Mouse (Mus musculus) hematopoietic stem cell, adult 5-6 weeks (primary cell): ENCODE results near the gene Zfp27. TPM values are rescaled to one million over a fixed set of nuclear protein-coding genes. Genes with fewer than 3 reads are reported as not detected.
A peak's percentile ranks its signal among the peaks of the same experiment; 100 is the strongest.

Experiments used
- ATAC-seq, 2 experiments: fragments of 125-278 bp in 1 of 2; replicated peaks in 1 of 2; 2 replicates each; pipeline ENCODE4 v1.8.0; 2016 to 2017; ENCODE audit warnings: inconsistent platforms in 2 of 2, mild to moderate bottlenecking in 2 of 2, moderate number of reproducible peaks in 2 of 2, low read depth in 1 of 2, moderate TSS enrichment in 1 of 2; ENCODE audit not compliant: low FRiP score in 2 of 2, poor library complexity in 2 of 2, severe bottlenecking in 2 of 2, insufficient read depth in 1 of 2, low TSS enrichment in 1 of 2
- total RNA-seq: library from RNA; stranded (forward); fragments of 172-1452, 232-1000 nt; gene quantifications from 2 replicates; pipeline ENCODE4 v1.2.3, GENCODE M21; 2017

Zfp27 gene
- total RNA-seq, result 11.9 and 20.2 TPM in 2 replicates

DNA sequence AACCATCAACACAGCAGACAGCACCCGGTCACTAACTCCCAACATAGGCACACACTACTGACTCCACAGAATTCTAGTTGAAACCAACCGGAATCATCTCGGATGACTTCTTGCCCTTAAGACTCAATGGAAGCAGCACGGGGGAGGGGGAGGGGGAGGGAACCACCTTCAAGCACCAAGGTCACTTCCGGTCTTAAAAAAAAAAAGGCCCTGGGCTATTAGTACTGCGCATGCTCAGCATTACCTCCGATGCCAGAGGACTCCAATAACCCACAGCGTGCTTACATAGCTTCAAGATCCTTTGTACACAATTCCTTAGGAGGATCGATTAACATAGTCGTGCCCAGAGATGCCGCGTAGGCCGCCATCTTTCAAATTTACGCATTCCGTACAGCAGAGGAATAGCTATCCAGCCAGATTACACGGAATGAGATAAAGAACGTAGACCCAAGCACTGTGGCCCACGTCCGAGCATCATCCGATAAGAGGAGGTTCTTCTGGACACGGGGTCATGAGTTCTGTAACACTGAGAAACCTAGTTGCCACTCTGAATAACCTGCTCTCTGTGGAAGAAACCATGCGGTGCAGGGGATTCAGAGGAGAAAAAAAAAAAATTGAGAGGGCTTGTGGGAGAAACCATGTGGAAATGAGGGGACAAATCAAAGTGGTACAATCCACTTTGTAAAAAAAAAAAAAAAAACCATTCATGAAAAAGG, at the start of gene Zfp27:
Gene Zfp27, minus strand, starts transcription at position 607 of the 716 bp plus-strand sequence.
- peak; percentile 69 to 73 for ATAC-seq

DNA sequence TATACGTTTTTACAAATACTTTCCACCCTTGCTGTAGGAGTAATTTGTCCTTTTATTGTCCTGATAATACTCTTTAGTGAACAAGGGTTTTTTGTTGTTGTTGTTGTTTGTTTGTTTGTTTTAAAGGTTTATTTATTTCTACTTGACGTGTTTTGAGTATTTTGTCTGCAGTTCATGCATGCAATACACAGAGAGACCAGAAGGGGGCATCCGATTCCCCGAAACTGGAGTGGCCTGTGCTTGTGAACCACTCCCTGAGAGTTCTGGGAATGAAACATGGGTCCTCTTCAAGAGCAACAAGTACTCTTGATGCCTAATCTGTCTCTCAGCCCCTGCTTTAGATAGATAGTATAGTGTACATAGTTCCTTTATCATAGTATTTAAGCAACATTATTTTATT, 48.4 kb upstream of the Zfp27 start:
- peak in 1 of 2 experiments; percentile 35; a peak in 2 of 4 replicates for ATAC-seq

DNA sequence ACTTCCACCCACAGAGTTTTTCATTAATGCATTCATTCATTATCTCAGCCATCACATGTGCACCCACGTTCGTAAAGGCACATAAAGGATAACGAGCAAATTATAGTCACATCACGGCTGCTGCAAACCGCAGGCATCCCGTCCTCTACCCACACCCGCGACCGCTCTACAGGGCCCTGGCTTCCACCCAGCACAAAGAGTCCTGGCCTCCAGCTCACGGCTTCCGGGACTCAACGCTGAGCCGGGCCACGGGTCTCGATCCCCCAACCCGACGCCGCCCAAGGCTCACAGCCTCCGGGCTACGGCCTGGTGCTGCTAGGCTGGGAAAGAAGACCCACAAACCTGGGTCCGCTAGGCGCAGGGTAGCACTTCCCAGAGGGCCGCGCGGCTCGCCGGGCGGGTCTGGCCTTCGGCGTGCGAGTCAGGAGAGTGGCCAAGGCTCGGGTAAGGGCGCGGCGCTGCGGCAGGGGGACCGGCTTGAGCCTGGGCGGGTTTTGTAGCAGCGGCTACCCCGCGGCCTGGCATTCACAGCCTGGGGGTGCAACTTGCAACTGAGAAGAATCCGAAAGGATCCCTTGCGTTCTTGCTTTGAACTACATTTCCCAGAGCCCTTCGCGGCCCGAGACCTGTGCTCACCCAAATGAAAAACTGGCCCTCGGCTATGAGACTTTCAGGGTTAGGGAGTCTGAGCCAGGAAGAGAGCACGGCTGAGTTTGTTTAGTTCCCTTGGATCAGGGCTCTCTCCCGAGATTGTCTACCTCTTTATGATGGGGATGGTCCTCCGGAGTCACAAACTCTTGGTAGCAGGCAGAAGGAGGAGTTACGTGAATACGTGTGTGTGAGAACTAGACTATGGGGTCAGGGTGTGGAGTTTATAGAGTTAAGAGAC, 47.4 kb upstream of the Zfp27 start, which contains the start of gene Zfp74:
Gene Zfp74, minus strand, starts transcription at position 577 of the 889 bp plus-strand sequence.
- peak; percentile 84 to 86 for ATAC-seq

DNA sequence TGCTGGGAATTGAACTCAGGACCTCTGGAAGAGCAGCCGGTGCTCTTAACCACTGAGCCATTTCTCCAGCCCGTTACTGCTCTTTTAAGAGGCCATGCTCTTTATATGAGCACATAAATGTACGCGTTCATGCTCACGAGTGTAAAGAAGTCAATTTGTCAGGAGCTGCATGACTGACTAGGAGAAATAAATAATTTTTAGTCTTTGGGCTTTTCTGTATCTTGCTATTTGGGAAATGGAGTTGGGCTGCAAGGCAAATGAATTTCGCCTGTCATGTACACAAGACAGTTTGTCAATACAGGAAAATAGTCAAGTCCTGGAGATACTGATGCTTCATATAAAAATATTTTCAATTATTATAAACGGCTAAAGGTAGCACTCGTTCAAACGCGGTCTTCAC, 46.7 kb upstream of the Zfp27 start:
- no peak for ATAC-seq

DNA sequence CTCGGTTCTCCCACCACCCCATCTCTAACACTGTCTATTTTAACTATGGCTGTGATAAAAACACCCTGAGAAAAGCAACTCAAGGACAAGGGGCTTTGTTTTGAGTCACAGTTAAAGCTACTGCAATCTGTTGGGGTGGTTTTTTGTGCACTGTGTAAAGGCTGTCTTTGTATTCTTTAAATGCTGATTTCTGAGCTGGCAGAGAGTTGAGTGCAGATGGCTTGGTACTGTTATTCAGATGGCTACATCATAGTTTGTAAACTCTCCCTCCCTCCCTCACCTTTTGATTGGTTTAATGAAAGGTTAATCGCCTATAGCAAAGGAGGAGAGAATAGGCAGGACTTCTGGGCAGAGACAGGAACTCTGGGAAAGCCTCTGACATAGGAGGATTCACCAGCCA, 37.8 kb upstream of the Zfp27 start:
- no peak for ATAC-seq

DNA sequence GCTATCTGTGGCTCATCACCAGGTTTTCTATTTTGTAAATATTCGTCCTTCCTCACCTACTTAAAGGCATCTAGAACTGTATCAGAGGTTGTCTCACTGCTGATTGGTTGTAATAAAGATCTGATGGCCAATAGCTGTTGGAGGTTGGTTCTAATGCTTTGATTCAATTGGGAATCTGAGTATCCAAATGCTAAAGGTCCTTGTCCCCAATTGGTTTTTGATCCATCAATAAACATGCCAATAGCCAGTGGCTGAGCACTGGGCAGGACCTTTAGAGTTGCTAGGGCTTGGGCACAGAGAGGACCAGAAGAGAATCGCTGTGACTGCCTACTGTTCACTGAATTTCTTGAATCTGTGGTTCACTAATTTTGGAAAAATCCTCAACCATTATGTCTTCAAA, 37.3 kb upstream of the Zfp27 start:
- no peak for ATAC-seq

DNA sequence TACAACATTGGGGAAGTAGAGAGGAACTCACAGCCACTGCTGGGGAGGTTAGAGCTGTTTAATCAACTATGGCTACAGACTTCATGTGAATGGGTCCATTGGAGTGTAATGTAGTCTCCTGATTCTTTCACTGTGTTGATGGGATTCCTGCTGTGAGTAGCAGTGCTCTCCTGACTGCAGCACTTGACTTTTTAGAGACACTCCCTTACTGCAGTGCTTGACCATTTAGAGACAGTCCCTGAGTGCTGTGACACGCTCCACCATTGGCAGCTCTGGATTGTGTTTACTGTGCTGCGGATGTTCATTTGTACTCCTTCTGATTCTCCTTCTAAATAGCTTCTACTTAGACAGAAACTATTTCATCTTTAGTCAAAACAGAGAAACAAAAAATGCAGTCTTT, 36.4 kb upstream of the Zfp27 start:
- no peak for ATAC-seq

DNA sequence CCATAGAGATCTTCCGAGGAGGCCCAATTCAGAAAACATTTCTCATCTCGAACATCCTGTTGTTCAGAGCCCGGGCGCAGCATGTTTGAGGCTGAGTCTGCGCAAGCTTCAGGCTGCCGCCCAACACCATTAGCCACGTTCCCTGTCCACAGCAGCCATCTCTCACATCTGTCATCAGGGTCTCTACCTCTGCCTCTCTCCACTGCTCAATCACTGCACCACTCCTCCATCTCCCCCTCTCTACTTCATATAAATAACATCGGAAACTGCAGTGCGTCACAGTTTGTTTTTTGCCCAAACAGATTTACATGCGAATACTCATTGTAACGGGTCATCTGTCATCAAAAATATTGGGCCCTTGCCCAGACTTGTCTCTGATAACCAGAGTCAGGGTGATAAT, 34.7 kb upstream of the Zfp27 start:
- no peak for ATAC-seq

DNA sequence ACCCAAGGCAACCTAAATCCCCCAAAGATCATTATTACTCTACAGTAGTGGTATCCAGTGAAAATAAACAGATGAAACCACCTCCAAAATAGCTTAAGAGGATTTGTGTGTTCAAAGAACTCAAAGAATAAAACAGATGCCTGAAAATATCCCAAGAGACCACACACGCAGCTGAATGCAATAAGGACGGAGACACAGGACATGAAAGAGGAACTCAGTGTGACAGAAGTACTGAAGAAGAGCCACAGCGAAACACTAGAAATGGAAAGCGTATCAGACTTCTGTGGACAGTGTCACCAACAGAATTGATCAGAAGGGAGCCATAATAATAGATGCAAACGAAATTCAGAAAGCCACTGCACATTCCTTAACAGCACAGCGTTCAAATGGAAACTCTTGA, 32.5 kb upstream of the Zfp27 start:
- ATAC-seq, result no peak

DNA sequence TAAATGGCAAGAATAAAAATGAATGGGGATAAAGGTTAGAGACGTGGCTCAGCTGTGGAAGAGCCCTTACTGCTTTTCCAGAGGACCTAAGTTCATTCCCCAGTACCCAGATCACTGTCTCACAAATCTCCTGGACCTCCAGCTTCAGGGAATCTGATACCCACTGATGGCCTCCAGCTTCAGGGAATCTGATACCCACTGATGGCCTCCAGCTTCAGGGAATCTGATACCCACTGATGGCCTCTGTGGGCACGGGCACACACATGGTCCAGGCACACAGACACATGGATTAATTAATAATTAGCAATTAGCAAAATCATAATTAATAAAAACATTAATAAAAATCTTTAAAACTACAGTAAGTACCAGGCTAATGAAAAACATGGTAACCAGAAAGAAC, 16.4 kb upstream of the Zfp27 start:
- ATAC-seq, result no peak

DNA sequence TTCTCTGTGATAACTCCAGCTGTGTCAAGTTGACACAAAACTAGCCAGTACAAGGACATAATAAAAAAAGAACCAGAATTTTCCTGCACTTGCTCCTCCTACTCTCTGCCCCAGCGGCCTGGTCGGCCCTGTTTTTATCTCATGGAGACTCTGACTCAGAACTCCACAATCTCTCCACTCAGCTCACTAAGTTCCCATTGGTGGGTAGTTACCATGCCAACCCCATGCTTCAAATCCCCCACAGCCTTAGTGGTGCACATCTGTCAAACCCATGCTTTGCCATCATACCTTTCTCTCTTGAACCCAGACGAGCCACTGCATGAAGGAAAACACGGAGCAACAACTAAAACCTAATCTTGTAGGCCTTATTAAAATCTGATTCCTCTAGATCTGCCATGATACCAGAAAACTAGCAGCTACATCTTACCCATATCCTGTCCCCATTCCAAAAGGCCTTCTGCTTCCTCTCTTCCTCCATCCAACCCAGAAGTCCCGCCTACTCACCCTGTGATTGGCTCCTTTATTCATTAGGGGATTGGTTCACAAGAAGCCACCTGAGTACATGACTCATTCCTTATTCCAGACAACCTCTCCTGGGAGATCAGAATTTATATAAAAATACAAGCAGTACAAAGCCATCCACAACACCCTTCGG, 15.2 kb upstream of the Zfp27 start:
- ATAC-seq, result no peak

DNA sequence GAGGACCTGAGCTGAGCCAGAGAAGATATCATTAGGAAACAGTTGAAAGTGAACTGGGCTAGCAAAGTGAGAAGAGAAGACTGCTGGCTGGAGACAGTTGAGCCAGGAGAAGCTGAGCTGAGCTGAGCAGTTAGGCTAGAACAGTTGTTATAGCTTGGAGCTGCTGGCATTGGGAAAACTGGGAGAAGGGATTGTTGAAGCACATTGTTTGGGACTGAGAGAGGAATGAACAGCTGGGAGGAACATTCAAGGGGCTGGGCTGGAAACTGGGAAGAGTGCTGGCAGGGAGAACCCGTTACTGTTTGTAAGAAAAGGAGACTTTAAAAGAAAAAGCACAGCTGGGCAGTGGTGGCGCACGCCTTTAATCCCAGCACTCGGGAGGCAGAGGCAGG, 11.7 kb upstream of the Zfp27 start:
- ATAC-seq, result no peak

DNA sequence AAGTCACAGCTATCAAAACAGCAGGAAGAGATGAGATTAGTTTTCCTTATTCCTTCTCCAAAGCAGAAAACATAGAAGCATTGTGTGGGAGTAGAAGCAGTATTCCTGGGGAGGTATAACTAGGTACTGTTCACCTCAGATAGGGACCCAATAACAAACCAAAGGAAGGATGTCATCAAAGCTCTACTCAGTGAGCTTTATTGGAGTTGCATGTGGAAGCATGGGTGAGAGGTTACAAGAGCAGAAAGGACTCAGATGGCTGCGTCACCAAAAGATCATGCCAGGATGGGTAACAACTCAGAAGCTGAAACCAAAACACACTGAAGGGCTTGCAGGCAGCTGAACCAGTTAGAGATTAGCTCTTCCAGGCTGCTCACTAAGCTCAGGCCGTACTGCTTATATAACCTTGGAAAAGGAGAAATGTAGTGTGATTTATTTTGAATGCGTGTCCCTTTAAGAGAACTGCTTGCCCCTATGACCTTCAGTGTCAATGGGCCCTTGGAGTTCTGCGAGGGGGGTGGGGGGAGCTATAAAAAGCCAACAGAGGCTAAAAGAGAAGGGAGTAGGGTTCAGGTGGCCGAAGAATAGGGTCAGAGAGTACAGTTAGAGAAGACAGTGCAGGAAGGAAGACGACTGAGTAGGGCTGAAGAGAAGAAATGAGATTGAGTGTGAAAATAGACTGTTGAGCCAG, 11.1 kb upstream of the Zfp27 start:
- ATAC-seq, result no peak

DNA sequence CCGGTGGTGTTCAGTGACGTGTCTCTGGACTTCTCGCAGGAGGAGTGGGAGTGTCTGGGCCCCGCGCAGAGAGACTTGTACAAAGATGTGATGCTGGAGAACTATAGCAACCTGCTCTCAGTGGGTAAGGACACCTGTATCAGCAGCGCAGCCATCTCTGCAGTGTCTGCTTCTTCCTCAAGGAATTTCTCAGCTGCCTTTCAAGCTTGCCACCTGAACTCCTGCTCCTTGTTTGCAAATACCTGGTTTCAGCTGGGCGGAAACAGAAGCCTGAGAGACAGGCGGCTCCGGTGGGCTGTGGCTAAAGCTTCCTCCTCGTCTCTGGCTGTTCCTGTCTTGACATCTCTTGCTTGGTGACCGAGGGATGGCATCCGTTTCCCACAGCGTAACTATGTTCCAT, 5.8 kb upstream of the Zfp27 start:
- ATAC-seq, result no peak

DNA sequence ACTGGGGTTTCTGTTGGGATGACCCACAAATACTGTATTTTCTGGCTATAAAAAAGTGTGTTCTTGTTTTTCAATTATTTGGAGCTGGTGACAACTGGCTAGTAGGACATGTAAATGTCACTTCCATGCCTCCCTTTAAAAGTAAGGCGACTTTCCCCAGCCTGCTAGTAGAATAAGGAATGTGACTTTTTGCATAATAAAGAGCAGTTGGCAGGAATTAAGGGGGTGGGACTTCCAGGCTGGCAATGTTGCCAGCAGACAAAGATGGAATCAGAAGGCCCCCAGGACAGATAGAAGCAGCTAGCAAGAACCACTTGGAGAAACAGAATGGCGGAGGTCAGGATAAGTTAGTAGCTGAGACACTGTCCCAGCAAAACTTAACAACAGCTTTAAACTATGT, 3.9 kb upstream of the Zfp27 start:
- ATAC-seq, result no peak

DNA sequence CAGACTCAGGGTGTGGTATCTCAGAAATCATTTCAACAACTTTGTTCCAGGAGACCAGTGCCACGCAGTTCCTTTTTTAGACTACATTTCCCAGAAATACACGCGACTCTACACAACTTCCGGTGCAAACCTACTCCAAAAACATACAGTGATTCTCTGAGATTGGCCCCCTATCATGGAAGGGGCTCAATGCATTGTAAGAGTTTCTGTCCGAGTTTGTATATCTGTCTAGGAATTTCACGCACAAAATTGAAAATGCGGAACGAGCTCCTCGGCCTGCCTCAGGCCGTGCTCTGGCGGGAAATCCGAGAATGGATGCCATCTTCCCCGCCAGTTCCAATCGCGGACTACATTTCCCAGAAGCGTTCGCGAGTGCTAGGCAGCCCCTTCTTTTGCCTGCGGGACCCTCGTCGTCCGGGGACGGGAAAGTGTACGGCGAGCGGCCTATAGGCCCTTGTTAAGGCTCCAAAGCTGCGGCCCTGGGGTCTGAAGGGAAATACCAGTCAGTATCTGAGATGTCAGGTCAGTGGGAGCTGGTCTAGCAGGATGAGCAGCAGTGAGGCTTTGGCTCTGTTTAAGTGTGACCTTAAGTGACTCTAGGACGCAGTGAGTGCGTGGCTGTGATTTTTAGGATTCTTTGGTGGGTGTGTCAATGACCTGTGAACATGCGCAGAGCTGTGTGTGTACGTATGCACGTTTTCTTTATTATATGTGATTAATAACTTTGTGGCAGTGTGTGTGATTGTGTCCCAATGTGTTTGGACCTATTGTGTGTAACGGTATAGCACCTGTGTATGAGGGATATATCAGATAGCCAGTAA, 2.0 kb upstream of the Zfp27 start, which contains the start of gene Zfp383:
Gene Zfp383, plus strand, starts transcription at position 94 of the 821 bp plus-strand sequence.
- ATAC-seq, result peak; percentile 77 to 89

DNA sequence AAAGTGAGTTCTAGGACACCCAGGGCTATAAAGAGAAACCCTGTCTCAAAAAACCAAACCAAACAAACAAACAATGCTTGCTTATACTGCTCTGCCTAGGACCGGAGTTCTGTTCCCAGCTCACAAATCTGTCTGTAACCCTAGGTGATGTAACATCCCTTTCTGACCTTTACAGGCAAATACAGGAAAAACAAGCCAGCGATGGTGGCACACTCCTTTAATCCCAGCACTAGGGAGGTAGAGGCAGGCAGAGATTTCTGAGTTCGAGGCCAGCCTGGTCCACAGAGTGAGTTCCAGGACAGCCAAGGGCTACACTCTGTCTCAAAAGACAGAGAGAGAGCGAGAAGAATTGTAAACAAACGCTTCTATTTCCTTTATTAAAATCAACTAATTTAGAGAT, 834 bp upstream of the Zfp27 start:
- no peak for ATAC-seq
